Mouse (Mus musculus) embryonic fibroblast, embryonic 13.5 days (primary cell): ENCODE measurements at regions not wholly inside any gene's neighbourhood (a gene's known extent, or its start where the extent isn't known, plus 50 kb on each side); places are given as distances from the start of the nearest gene placed in this dataset.

Experiments used
- CTCF ChIP-seq: IDR thresholded peaks from 2 replicates; pipeline ENCODE4 v1.5.1; 2011; ENCODE audit warnings: mild to moderate bottlenecking, control low read depth, low read length, moderate library complexity, borderline replicate concordance; ENCODE audit not compliant: insufficient read depth
- POLR2A ChIP-seq: IDR thresholded peaks from 2 replicates; pipeline ENCODE4 v1.6.1; 2011; ENCODE audit warnings: low read depth, mild to moderate bottlenecking, control low read depth, low read length, moderate library complexity

DNA sequence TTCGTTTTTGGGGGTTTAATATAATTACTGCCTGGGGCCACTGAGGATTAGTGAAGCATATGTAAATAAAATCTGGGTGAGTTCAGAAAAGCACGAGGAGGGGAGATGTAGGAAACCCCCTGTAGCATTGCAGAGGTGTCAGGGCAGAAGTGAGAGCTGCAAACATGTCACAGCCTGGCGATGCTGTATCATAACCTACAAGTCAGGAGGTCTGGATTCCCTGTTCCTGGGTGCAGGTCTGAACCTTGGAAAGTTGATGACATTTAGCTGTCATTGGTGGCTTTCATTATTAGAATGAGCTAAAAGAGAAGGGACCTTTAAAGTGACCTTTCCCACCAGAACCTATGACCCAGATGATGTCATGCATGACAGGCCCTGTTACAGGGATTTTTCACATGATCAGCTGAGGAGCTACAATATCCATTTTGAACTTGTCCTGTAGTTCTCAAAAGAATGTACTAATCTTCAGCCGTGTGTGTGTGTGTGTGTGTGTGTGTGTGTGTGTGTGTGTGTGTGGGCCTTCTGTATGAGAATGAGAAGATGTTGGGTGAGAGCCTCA is 202.8 kb upstream of the Ptger4 start:
- TF ChIP-seq CTCF (no peak), POLR2A (no peak)
